Mouse (Mus musculus): ENCODE results near the gene Il23a.
"Not testable (repeated sequence)": the region's sequence is repeated elsewhere in the genome, so short reads cannot be mapped to it uniquely, and the experiment has no call there.

- not testable (repeated sequence) for TF ChIP-seq UBTF (IDR thresholded peaks at IDR 0.05; ENCODE audit: low read depth, low read length); CTCF (conservative IDR thresholded peaks at IDR 0.05 in 1 of 2, IDR thresholded peaks at IDR 0.05 in 1 of 2; ENCODE audit: low read depth in 2 of 2, low read length in 2 of 2); MXI1 (IDR thresholded peaks at IDR 0.05; ENCODE audit: low read depth, low read length); CHD1 (IDR thresholded peaks at IDR 0.05; ENCODE audit: low read depth, low read length); SIN3A (IDR thresholded peaks at IDR 0.05; ENCODE audit: low read length); KAT2A (IDR thresholded peaks at IDR 0.05; ENCODE audit: insufficient replicate concordance, low read length); ELF1 (IDR thresholded peaks at IDR 0.05; ENCODE audit: low read depth, low read length); USF1 (IDR thresholded peaks at IDR 0.05; ENCODE audit: low read depth, low read length)
- 0 out of 2 replicates have a peak, but pooled peaks have one; percentile 27 for TF ChIP-seq ZNF384 (IDR thresholded peaks at IDR 0.05; ENCODE audit: low read depth, low read length)
Measured at GRCm38 (mm10) chr10:128272819-128273439, 25.6 kb downstream of the Il23a start.
